Mouse (Mus musculus) adrenal gland, adult 2 months (tissue): ENCODE data around the gene Slc16a9. TPM values are rescaled to one million over a fixed set of nuclear protein-coding genes. Genes with fewer than 3 reads are reported as not detected.

Experiments
- DNase-seq: peaks from one replicate; pipeline ENCODE4 v3.0.0; 2021
- polyA plus RNA-seq: library from polyadenylated mRNA; depleted of rRNA; stranded (reverse); fragments of >200 nt; gene quantifications from 2 replicates; pipeline ENCODE4 v1.2.3, GENCODE M21; 2012; rRNA removed
- total RNA-seq, 2 experiments: library from RNA; stranded (reverse); gene quantifications; 2 replicates each; pipeline ENCODE4 v1.2.3; 2021

Gene Slc16a9
- total and polyA plus RNA-seq, 3 experiments = 2.4 to 8.8 (median 6.4) TPM

GRCm38 (mm10) chr10:70301190-70301589 lies 56.3 kb downstream of the Slc16a9 start:
- DNase-seq = no peak

GRCm38 (mm10) chr10:70303203-70303602 lies 58.3 kb downstream of the Slc16a9 start:
- DNase-seq = no peak

- no peak for DNase-seq
Observed at GRCm38 (mm10) chr10:70305683-70306082, 60.8 kb downstream of the Slc16a9 start.

GRCm38 (mm10) chr10:70309416-70309815 lies 64.5 kb downstream of the Slc16a9 start:
- DNase-seq = no peak

- DNase-seq = no peak
Observed at GRCm38 (mm10) chr10:70310646-70311045, 65.7 kb downstream of the Slc16a9 start.

- no peak for DNase-seq
Observed at GRCm38 (mm10) chr10:70315895-70316294, 71.0 kb downstream of the Slc16a9 start.

GRCm38 (mm10) chr10:70316856-70317255 lies 72.0 kb downstream of the Slc16a9 start:
- DNase-seq = no peak

- no peak for DNase-seq
Observed at GRCm38 (mm10) chr10:70317394-70317965, 72.6 kb downstream of the Slc16a9 start.

GRCm38 (mm10) chr10:70318630-70319029 lies 73.7 kb downstream of the Slc16a9 start:
- peak; percentile 57 for DNase-seq

GRCm38 (mm10) chr10:70325518-70325917 lies 80.6 kb downstream of the Slc16a9 start:
- no peak for DNase-seq

- no peak for DNase-seq
Observed at GRCm38 (mm10) chr10:70327331-70327730, 82.4 kb downstream of the Slc16a9 start.

- no peak for DNase-seq
Observed at GRCm38 (mm10) chr10:70328139-70328538, 83.2 kb downstream of the Slc16a9 start.

Other genes with a start within 250 kb of the Slc16a9 start
- 10 to 100 TPM; 42.0 to 94.0 TPM for gene Ccdc6, start 148.0 kb upstream of the Slc16a9 start, total RNA-seq
- gene Ccdc6, start 148.0 kb upstream of the Slc16a9 start, polyA plus RNA-seq = 19.7 and 22.0 TPM in 2 replicates
- under 1 TPM in 1 of 2 experiments, not detected in 1; 0.86 TPM for gene Mrln, start 40.4 kb upstream of the Slc16a9 start, total RNA-seq
- gene Mrln, start 40.4 kb upstream of the Slc16a9 start, polyA plus RNA-seq = not detected in 2 replicates
- gene Fam13c, start 195.4 kb downstream of the Slc16a9 start, total RNA-seq = 10 to 100 TPM; 12.8 to 27.5 TPM
- gene Fam13c, start 195.4 kb downstream of the Slc16a9 start, polyA plus RNA-seq = 5.7 and 6.0 TPM in 2 replicates